Mouse (Mus musculus) hindbrain, embryonic 11.5 days (tissue): Measurements from ENCODE around the gene Vcpkmt. TPM values are rescaled to one million over a fixed set of nuclear protein-coding genes. Genes with fewer than 3 reads are reported as not detected.
"Not testable (repeated sequence)": the region's sequence is repeated elsewhere in the genome, so short reads cannot be mapped to it uniquely, and the experiment has no call there.

ENCODE experiments used
- ATAC-seq: fragments of 200-750 bp; cut with Nextera tagmentation; 2 replicates; pipeline ENCODE4 v1.8.0; 2017; ENCODE audit warnings: mild to moderate bottlenecking, moderate TSS enrichment, moderate library complexity; ENCODE audit not compliant: low FRiP score
- DNase-seq: peaks from one replicate; pipeline ENCODE4 v3.0.0-alpha.2; 2015; ENCODE audit warnings: low spot score
- H3K27ac ChIP-seq: fragments of 300-500 bp; sonication (generic); 2 replicates; pipeline ENCODE4 v1.5.1; 2014; ENCODE audit warnings: mild to moderate bottlenecking, low read depth, low read length
- H3K27me3 ChIP-seq: fragments of 300-500 bp; sonication (generic); 2 replicates; pipeline ENCODE4 v1.6.1; 2014; ENCODE audit warnings: mild to moderate bottlenecking, low read length, moderate library complexity, mixed read lengths; ENCODE audit not compliant: control insufficient read depth, insufficient read depth
- H3K36me3 ChIP-seq: fragments of 300-500 bp; sonication (generic); 2 replicates; pipeline ENCODE4 v1.6.1; 2014; ENCODE audit warnings: mild to moderate bottlenecking, low read length, moderate library complexity, mixed read lengths; ENCODE audit not compliant: control insufficient read depth, insufficient read depth
- H3K4me1 ChIP-seq: fragments of 300-500 bp; sonication (generic); replicated peaks from 2 replicates; pipeline ENCODE4 v1.6.1; 2014; ENCODE audit warnings: low read length, mixed read lengths; ENCODE audit not compliant: control insufficient read depth, insufficient read depth
- H3K4me2 ChIP-seq: fragments of 300-500 bp; sonication (generic); replicated peaks from 2 replicates; pipeline ENCODE4 v1.6.1; 2014; ENCODE audit warnings: mild to moderate bottlenecking, low read depth, low read length
- H3K4me3 ChIP-seq: fragments of 300-500 bp; sonication (generic); 2 replicates; pipeline ENCODE4 v1.5.1; 2014; ENCODE audit warnings: low read depth, low read length
- H3K9ac ChIP-seq: fragments of 300-500 bp; sonication (generic); 2 replicates; pipeline ENCODE4 v1.6.1; 2014; ENCODE audit warnings: low read depth, low read length
- H3K9me3 ChIP-seq: fragments of 300-500 bp; sonication (generic); 2 replicates; pipeline ENCODE4 v1.6.1; 2016; ENCODE audit warnings: low read length; ENCODE audit not compliant: control insufficient read depth
- WGBS: fragments of 180-500 bp; shearing (Covaris S2); extraction: QIAGEN DNeasy Blood & Tissue Kit; methylation state at CpG from one replicate; pipeline ENCODE4 v1.1.7; 2014; 5-methylcytosine and 5-hydroxymethylcytosine counted together
- polyA plus RNA-seq: library from polyadenylated mRNA; unstranded; fragments of >200 nt; fragmentation: Nextera tagmentation; extraction: Ambion mirVana; gene quantifications from 2 replicates; pipeline ENCODE4 v1.2.1, GENCODE M21; 2014

Vcpkmt gene
- polyA plus RNA-seq: 18.9 and 19.6 TPM in 2 replicates

DNA sequence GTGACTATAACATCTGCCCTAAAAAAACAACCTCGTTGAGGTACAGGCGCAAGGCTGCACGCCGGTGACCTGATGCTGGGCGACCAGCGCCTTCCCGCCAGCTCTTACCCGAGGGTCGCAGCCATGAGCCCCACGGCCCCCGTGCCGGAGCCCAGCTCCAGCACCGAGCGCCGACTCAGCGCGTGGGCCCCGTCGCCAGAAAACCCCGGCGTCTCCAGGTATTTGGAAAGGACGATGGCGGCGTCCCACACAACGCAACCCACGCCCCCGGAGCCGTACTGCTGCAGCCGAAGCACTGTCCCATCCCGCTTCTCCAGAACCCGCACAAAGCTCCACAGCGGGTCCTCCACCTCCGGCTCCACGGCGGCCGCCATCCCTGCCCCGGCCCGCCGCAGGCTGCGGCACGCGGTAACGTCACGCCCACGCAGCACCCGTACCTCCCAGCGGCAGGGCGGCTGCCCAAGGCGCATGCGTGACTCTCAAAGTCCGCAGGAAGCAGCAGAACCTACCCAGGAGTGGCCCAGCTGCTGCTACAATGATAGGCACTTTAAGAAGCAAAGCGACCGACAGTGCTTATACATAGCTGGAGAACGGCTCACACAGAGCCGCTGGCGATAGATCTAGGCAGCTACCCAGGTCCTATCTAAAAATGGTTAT is at the start of gene Vcpkmt:
TSS of gene Vcpkmt (minus strand) at position 416 of the 657 bp plus-strand sequence.
- H3K4me2 ChIP-seq: peak within 1 kb of the TSS; percentile 56
- H3K4me3 ChIP-seq: peak within 1 kb of the TSS; percentile 60
- DNase-seq: peak; percentile 93
- no peaks in the 10 kb centered on the region for H3K27me3 ChIP-seq
- H3K9ac ChIP-seq: peak within 1 kb of the TSS; percentile 74
- ATAC-seq: peak; percentile 97
- 0 out of 2 replicates have a peak within 1 kb of the TSS, but pooled peaks have one; percentile 25 for H3K27ac ChIP-seq
- H3K9me3 ChIP-seq: no peaks in the 10 kb centered on the region
- no peaks in the 10 kb centered on the region for H3K36me3 ChIP-seq
- under 1% methylated on average over 56 of the region's 56 CpGs for WGBS
- no peaks in the 10 kb centered on the region for H3K4me1 ChIP-seq

GRCm38 (mm10) chr12:69618590-69618989 is 35.8 kb upstream of the Vcpkmt start:
- H3K4me2 ChIP-seq, H3K36me3 ChIP-seq, H3K4me3 ChIP-seq, DNase-seq, H3K4me1 ChIP-seq, ATAC-seq, H3K9me3 ChIP-seq, H3K27me3 ChIP-seq, H3K27ac ChIP-seq, H3K9ac ChIP-seq: not testable (repeated sequence)
- 85% methylated on average over 5 of the region's 5 CpGs for WGBS

DNA sequence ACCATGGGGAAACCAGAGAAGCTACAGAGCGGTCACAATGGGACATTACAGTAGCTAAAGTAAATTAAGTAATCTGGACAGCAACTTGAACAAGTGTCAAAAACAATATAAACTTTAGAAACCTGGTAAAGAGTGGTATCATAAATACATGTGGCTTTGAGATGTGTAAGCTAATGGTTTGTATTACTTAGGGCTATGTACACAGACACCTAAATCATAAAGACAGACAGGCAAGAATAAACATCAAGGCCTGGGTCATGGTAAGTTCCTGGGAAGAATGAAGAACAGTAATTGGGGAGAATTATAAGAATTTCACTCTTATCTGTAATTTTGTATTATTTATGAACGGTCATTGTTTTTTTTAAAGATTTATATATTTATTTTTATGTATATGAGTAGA is 21.5 kb upstream of the Vcpkmt start:
- no peak overlapping the region for H3K4me2 ChIP-seq

DNA sequence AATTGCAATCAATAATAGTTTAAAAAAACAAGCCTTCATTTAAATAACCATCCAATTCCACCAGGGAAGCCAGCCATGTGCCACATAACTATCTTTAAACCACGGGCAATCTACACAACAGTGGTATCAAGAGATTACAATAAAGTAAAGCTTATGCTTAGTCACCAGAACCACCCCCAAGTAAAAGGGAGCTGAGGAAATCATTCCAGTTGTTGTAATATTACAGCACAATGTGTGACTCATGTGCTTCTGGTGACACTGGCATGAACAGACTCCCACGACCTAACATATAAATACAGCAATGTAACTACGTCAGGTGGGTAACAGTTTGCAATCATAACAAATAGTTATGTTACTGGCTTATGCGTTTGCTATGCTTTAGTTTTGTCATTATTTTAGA is 14.6 kb upstream of the Vcpkmt start:
- Histone ChIP-seq H3K4me3 (no peak overlapping the region), H3K27me3 (no peaks in the 10 kb centered on the region), H3K27ac (no peak overlapping the region), H3K9me3 (no peaks in the 10 kb centered on the region), H3K4me1 (no peaks in the 10 kb centered on the region), H3K4me2 (no peak overlapping the region), H3K9ac (no peak overlapping the region), H3K36me3 (no peaks in the 10 kb centered on the region)
- ATAC-seq (no peak), DNase-seq (no peak)
- WGBS: 92% methylated on average over 4 of the region's 4 CpGs

More for the DNA sequence above, 21.5 kb upstream of the Vcpkmt start:
- no peaks in the 10 kb centered on the region for H3K27me3 ChIP-seq
- WGBS: 95% methylated on average over 2 of the region's 2 CpGs
- H3K36me3 ChIP-seq: no peaks in the 10 kb centered on the region
- ATAC-seq (no peak), DNase-seq (no peak)
- no peaks in the 10 kb centered on the region for H3K4me1 ChIP-seq
- H3K4me3 ChIP-seq: no peak overlapping the region
- H3K9ac ChIP-seq: no peak overlapping the region
- no peaks in the 10 kb centered on the region for H3K9me3 ChIP-seq
- no peak overlapping the region for H3K27ac ChIP-seq

DNA sequence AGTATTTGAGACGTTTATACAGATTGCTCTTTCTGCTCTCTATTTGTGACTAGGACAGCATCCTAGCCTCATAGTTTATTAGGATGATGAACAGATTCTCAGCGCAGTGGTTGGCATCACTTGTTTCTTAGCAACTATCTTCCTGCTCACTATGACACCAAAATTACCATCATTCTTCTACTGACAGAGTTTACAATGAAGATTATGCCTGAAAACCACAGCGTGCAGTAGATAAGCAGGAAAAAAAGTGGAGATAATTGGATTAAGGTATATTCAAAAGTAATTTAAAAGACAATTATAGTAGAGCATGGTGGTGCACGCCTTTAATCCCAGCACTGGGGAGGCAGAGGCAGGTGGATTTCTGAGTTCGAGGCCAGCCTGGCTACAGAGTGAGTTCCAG is 10.3 kb upstream of the Vcpkmt start:
- DNase-seq: no peak
- Histone ChIP-seq H3K4me1 (no peaks in the 10 kb centered on the region), H3K27ac (no peak overlapping the region), H3K4me2 (no peak overlapping the region), H3K4me3 (no peak overlapping the region), H3K36me3 (no peaks in the 10 kb centered on the region), H3K27me3 (no peaks in the 10 kb centered on the region), H3K9ac (no peak overlapping the region), H3K9me3 (no peaks in the 10 kb centered on the region)
- no peak for ATAC-seq
- WGBS: 90% methylated on average over 5 of the region's 5 CpGs

DNA sequence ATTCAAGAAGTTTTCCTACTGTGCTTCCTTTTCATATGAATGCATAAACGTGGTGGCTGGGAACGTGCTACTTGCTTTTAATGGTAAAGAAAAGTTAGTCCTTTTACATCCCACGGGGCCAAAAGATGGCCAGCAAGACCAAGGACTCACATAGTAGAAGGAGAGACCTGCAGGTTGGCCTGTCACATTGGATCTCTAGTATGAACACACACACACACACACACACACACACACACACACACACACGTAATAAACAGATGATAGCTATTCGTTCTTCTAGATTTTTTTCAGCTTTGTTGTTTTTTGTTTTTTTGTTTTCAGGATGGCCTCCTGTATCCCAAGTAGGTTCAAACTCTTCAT is 422 bp upstream of the Vcpkmt start:
- H3K27me3 ChIP-seq: no peaks in the 10 kb centered on the region
- ATAC-seq: peak; percentile 28
- no peaks in the 10 kb centered on the region for H3K9me3 ChIP-seq
- H3K9ac ChIP-seq: peak overlapping the region; percentile 74
- peak overlapping the region; percentile 56 for H3K4me2 ChIP-seq
- H3K27ac ChIP-seq: 0 out of 2 replicates have a peak overlapping the region, but pooled peaks have one; percentile 25
- H3K36me3 ChIP-seq: no peaks in the 10 kb centered on the region
- H3K4me1 ChIP-seq: no peaks in the 10 kb centered on the region
- WGBS: 46% methylated on average over 5 of the region's 5 CpGs
- peak overlapping the region; percentile 60 for H3K4me3 ChIP-seq
- DNase-seq: no peak

DNA sequence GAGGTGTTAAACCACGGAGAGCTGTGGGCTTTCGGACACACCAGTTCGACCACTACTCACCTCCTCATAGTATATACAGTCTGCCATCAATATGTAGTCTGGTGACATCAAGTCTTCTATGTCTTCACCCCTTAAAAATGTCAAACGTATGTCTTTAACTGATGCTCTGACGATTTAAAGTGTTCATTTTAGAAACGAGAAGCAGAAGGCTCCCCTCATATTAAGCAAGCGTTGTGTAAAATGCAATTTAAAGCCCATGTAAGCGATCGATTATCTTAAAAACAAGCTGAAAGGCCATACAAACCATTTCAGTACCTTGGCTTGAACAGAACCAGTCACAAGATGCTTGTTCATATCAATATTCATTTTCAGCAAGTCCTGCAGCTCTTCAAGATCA is 614 bp downstream of the Vcpkmt start:
- no peak overlapping the region for H3K27ac ChIP-seq
- 38% methylated on average over 9 of the region's 9 CpGs for WGBS
- peak overlapping the region; percentile 60 for H3K4me3 ChIP-seq
- H3K36me3 ChIP-seq: no peaks in the 10 kb centered on the region
- DNase-seq (no peak), ATAC-seq (no peak)
- no peaks in the 10 kb centered on the region for H3K27me3 ChIP-seq
- no peaks in the 10 kb centered on the region for H3K4me1 ChIP-seq
- peak overlapping the region; percentile 56 for H3K4me2 ChIP-seq
- H3K9ac ChIP-seq: peak overlapping the region; percentile 74
- no peaks in the 10 kb centered on the region for H3K9me3 ChIP-seq

GRCm38 (mm10) chr12:69579623-69580022 is 3.2 kb downstream of the Vcpkmt start:
- H3K9me3 ChIP-seq: no peaks in the 10 kb centered on the region
- no peak overlapping the region for H3K4me3 ChIP-seq
- H3K4me2 ChIP-seq: no peak overlapping the region
- H3K27me3 ChIP-seq: no peaks in the 10 kb centered on the region
- ATAC-seq (no peak), DNase-seq (no peak)
- 94% methylated on average over 5 of the region's 5 CpGs for WGBS
- no peaks in the 10 kb centered on the region for H3K4me1 ChIP-seq
- H3K36me3 ChIP-seq: no peaks in the 10 kb centered on the region
- no peak overlapping the region for H3K9ac ChIP-seq
- H3K27ac ChIP-seq: no peak overlapping the region

GRCm38 (mm10) chr12:69576120-69576627 is 6.7 kb downstream of the Vcpkmt start:
- no peak for DNase-seq

More at GRCm38 (mm10) chr12:69576120-69576627, 6.7 kb downstream of the Vcpkmt start:
- H3K27ac ChIP-seq: no peak overlapping the region
- H3K9me3 ChIP-seq: no peaks in the 10 kb centered on the region
- H3K27me3 ChIP-seq: no peaks in the 10 kb centered on the region
- 91% methylated on average over 9 of the region's 9 CpGs for WGBS
- H3K9ac ChIP-seq: no peak overlapping the region
- H3K4me3 ChIP-seq: no peak overlapping the region
- no peaks in the 10 kb centered on the region for H3K36me3 ChIP-seq
- H3K4me1 ChIP-seq: no peaks in the 10 kb centered on the region
- ATAC-seq: no peak
- no peak overlapping the region for H3K4me2 ChIP-seq
